Comparison of ENCODE assay signal across 8 mouse cellular contexts in genomic region chr8:123520048-123520447, GRCm38 (mm10). TPM values are rescaled to one million over a fixed set of nuclear protein-coding genes. Genes with fewer than 3 reads are reported as not detected.
"Had no signal": no experiment of that assay in that cellular context is flagged by ENCODE, and none has a peak within 500 bp of the region (broad histone marks: within the 10 kb centered on the region; RNA-seq: fewer than 3 reads in every experiment).

No protein-coding gene starts in this region.

RNA-seq across cellular contexts. Expression of gene Dbndd1, which starts 4.8 kb away (rescaled TPM):
- total RNA-seq: gastrocnemius, adult 2 months; gastrocnemius, postnatal 25 days; granulocyte monocyte progenitor cell, adult 5-6 weeks; heart, adult 18-20 months; heart, adult 8-10 months; heart, postnatal 10 days; heart, postnatal 25 days; heart, postnatal 4 days had no signal
